Mouse (Mus musculus): ENCODE data around the gene Olfr1205. TPM values are rescaled to one million over a fixed set of nuclear protein-coding genes. Genes with fewer than 3 reads are reported as not detected.

Gene Olfr1205
- total RNA-seq (2021): not detected
- long read RNA-seq, experiment 1: 0 reads
- long read RNA-seq, experiment 2: 0 reads

DNA sequence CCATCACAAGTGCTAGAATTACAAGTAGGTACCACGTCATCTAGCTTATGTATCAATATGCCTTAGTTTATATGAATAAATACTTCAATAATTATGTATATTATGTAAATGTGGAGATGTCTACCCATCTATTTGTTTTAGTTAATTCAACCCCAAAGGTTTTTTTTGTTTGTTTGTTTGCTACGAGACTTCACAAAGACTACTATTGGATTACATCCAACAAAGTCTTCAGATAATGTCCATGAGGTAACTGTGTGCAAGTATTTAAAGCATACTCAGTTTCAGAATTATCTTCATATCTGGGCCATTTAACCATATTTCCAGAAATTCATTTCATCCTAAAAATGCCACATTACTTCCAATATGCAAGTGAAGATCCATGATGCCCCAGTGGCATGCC, at the start of gene Olfr1205:
TSS of gene Olfr1205 (plus strand) at position 301 of the 400 bp plus-strand sequence.
- no peak for DNase-seq (ENCODE audit: low spot score in 2 of 2)

DNA sequence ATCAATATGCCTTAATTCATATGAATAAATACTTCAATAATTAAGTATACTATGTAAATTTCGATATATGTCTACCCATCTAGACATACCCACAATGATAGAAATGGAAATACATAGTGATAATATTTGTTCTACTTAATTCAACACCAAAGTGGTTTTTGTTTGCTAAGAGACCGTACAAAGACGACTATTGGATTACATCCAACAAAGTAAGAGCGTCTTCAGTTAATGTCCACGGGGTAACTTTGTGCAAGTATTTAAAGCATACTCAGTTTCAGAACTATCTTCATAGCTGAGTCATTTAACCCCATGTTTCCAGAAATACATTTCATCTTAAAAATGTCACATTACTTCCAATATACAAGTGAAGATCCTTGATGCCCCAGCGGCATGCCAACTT, 36.8 kb upstream of the Olfr1205 start, which contains the start of gene Olfr1201:
TSS of gene Olfr1201 (plus strand) at position 301 of the 400 bp plus-strand sequence.
- no peak for DNase-seq (ENCODE audit: low spot score in 2 of 2)

DNA sequence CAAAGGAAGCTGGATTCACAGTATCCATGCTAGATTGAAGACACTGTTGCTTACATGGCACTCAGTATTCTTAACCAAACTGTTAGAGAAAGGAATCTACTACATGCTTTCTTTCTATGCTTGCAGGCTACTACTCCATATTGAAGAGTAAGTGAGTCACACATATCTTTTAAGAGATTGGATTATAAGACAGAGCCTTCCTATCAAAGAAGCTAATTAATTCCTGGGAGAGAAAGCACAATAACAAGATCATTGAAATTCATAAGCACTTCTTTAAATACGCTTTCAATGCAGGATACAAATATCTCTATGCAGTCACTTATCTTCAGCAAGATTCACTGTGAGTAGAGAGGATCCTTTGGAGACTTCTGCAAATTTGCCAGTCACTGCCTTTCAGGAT, 15.3 kb upstream of the Olfr1205 start, which contains the start of gene Olfr1202:
TSS of gene Olfr1202 (plus strand) at position 301 of the 400 bp plus-strand sequence.
- no peak for DNase-seq (ENCODE audit: low spot score in 2 of 2)

DNA sequence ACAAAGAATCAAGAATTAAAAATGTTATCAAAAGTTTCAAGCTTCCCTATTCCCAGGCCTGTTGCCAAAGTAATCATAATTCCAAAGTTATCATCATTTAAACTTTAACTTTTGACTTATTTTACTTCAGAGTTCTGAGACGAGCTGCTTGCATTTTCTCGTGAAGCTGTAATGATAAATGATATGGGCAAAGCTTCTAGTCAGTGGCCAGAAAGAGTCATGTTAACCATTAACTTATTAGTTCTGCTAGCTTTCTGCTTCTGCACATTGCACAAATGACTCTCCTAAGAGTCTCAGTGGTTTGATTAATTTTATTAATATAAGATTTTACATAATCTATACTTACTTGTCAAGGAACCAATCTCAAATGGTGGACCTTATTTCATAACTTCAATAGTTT, 8.9 kb downstream of the Olfr1205 start:
- no peak for DNase-seq (ENCODE audit: low spot score in 2 of 2)

DNA sequence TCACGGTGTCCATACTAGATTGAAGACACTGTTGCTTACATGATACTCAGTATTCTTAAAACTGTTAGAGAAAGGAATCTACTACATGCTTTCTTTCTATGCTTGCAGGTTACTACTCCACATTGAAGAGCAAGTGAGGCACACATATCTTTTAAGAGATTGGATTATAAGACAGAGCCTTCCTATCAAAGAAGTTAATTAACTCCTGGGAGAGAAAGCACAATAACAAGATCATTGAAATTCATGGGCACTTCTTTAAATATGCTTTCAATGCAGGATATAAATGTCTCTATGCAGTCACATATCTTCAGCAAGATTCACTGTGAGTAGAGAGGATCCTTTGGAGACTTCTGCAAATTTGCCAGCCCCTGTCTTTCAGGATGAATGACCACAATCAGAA, 19.5 kb downstream of the Olfr1205 start, which contains the start of gene Olfr1204:
TSS of gene Olfr1204 (plus strand) at position 301 of the 400 bp plus-strand sequence.
- DNase-seq (ENCODE audit: low spot score in 2 of 2): no peak

DNA sequence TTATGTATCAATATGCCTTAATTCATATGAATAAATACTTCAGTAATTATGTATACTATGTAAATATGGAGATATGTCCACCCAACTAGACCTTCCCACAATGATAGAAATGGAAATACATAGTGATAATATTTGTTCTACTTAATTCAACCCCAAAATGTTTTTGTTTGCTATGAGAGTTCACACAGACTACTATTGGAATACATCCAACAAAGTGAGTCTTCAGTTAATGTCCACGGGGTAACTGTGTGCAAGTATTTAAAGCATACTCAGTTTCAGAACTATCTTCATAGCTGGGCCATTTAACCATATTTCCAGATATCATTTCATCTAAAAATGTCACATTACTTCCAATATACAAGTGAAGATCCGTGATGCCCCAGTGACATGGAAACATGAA, 33.4 kb downstream of the Olfr1205 start, which contains the start of gene Olfr1206:
TSS of gene Olfr1206 (plus strand) at position 301 of the 400 bp plus-strand sequence.
- DNase-seq (ENCODE audit: low spot score in 2 of 2): no peak

Other genes with a start within 250 kb of the Olfr1205 start
- gene Olfr1189, start 243.3 kb upstream of the Olfr1205 start, total RNA-seq (2021): not detected
- gene Olfr1191-ps1, start 189.2 kb upstream of the Olfr1205 start, total RNA-seq (2021): under 1 TPM in 1 of 2 experiments, not detected in 1; 0.06 TPM
- gene Olfr1192-ps1, start 181.2 kb upstream of the Olfr1205 start, total RNA-seq (2021): not detected
- not detected for gene Olfr1193, start 154.1 kb upstream of the Olfr1205 start, total RNA-seq (2021)
- gene Olfr1195, start 140.6 kb upstream of the Olfr1205 start, total RNA-seq (2021): not detected
- not detected for gene Olfr1196, start 125.1 kb upstream of the Olfr1205 start, total RNA-seq (2021)
- not detected for gene Olfr1197, start 97.4 kb upstream of the Olfr1205 start, total RNA-seq (2021)
- gene Olfr1198, start 78.4 kb upstream of the Olfr1205 start, total RNA-seq (2021): not detected
- gene Olfr1199, start 69.3 kb upstream of the Olfr1205 start, total RNA-seq (2021): not detected
- not detected for gene Olfr1200, start 59.2 kb upstream of the Olfr1205 start, total RNA-seq (2021)
- gene Olfr1201, start 36.7 kb upstream of the Olfr1205 start, total RNA-seq (2021): not detected
- not detected for gene Olfr1202, start 15.2 kb upstream of the Olfr1205 start, total RNA-seq (2021)
- gene Olfr1204, start 19.6 kb downstream of the Olfr1205 start, total RNA-seq (2021): not detected
- gene Olfr1206, start 33.5 kb downstream of the Olfr1205 start, total RNA-seq (2021): not detected
- not detected for gene Olfr1208, start 72.6 kb downstream of the Olfr1205 start, total RNA-seq (2021)
- not detected for gene Olfr1209, start 85.4 kb downstream of the Olfr1205 start, total RNA-seq (2021)
- gene Olfr1211, start 108.4 kb downstream of the Olfr1205 start, total RNA-seq (2021): not detected
- gene Olfr1212, start 124.2 kb downstream of the Olfr1205 start, total RNA-seq (2021): not detected
- gene Gm13762, start 150.5 kb downstream of the Olfr1205 start, total RNA-seq (2021): not detected
- gene Olfr1214, start 162.9 kb downstream of the Olfr1205 start, total RNA-seq (2021): not detected
- gene Olfr1215, start 177.2 kb downstream of the Olfr1205 start, total RNA-seq (2021): not detected
- gene Olfr1216, start 188.6 kb downstream of the Olfr1205 start, total RNA-seq (2021): not detected
- gene Olfr1217, start 202.3 kb downstream of the Olfr1205 start, total RNA-seq (2021): not detected
- gene Olfr1218, start 231.4 kb downstream of the Olfr1205 start, total RNA-seq (2021): not detected